Mouse (Mus musculus): ENCODE measurements around the gene Wdr48.

Wdr48 gene
- long read RNA-seq, experiment 1, transcript Wdr48-201 (19 exons, 3,845 nt), result major isoform, 14 of 37 reads
- long read RNA-seq, experiment 1, partial matches to known transcripts, result 16 of 37 reads
- long read RNA-seq, experiment 1, other reads (novel, unspliced or antisense), result 7 of 37 reads
- long read RNA-seq, experiment 2, transcript Wdr48-201 (19 exons, 3,845 nt), result major isoform, 7 of 39 reads
- long read RNA-seq, experiment 2, partial matches to known transcripts, result 21 of 39 reads
- long read RNA-seq, experiment 2, other reads (novel, unspliced or antisense), result 11 of 39 reads

DNA sequence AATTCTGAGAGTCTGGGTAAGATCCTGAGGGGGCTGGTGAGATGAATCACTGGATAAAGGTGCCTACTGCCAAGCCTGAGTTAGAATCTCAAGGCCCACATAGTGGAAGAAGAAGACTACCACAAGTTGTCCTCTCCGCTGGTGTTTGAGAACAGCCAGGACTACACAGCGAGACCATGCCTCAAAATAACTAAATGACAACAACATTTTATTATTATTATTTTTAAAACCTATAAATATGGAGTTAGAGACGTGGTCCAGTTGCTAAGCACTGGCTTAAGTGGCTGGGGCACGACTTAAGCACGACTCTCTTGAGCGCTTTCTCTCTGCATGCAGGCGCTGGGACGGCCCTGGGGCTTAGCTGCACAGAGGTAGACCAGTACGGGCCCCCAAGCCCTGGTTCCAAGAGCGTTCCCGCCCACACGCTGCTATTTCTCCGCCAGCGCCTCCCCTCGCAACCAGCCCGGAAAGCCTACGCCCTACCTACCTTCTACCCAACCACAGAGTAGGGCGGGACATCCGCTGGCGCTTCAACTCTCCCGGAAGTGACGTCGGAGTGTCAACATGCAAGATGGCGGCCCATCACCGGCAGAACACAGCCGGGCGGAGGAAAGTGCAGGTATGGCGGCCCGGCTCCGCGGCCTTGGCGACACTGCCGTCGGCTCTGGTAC, at the start of gene Wdr48:
Wdr48 (plus strand) TSS at position 540 of the 671 bp plus-strand sequence.
- intact Hi-C loops (cut with DNase I), result loop anchor here (10.0 kb wide), 2 partner anchors 250 to 430 kb away; no protein-coding TSS in a partner anchor

GRCm38 (mm10) chr9:119847187-119847586, 47.5 kb upstream of the Wdr48 start:
- intact Hi-C loops (cut with DNase I), result no loop called here

DNA sequence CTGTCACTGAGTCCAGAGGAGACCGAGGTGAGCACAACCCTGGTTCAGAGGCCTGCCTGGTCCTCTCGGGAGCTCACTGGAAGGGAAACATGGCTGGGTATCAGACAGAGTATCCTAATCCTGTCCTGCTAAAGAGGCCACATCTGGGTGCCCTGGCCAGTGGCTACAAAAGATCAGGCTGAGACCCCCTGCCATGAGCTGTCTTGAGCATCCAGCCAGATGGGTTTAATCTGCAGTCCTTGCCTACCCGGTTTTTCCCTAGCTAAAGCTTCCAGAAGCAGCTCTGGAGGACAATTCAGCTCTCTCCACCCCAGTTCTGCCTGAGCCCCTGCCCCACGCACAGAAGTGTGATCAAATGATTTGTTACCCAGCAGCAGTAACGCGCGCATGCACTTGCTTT, 46.0 kb upstream of the Wdr48 start:
- intact Hi-C loops (cut with DNase I), result no loop called here

GRCm38 (mm10) chr9:119849214-119849613, 45.5 kb upstream of the Wdr48 start:
- intact Hi-C loops (cut with DNase I), result no loop called here

DNA sequence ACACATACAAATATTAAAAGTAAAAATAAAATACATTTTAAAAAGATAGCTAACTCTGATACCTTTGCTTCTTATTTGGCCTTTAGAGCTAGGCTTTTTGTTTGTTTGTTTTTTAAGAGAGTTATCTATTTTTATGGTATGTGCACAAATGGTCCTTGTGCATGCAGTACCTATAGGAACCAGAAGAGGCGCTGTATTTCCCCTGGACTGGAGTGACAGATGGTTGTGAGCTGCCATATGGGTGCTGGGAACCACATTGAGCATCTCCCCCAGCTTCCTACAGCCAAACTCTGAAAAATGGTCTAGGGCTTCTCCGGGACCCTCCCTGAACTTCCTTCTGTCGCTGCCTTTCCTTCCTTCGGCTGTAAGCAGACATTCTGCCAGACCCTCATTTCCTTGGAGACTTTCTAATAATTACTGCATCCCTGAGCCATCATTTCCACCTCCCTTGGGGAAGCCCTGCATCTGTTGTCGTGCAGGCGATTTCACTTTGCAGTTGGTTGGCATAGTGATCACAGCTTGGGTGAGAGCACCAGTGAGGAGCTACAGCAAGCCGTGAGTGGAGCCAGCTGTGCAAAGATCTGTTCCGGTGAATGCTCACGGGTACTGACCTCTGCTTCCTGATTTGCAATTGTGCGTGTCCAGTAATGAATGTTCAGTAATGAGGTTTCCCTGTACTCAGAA, 42.2 kb upstream of the Wdr48 start:
- intact Hi-C loops (cut with DNase I), result no loop called here

GRCm38 (mm10) chr9:119853071-119853846, 41.4 kb upstream of the Wdr48 start:
- intact Hi-C loops (cut with DNase I), result no loop called here

DNA sequence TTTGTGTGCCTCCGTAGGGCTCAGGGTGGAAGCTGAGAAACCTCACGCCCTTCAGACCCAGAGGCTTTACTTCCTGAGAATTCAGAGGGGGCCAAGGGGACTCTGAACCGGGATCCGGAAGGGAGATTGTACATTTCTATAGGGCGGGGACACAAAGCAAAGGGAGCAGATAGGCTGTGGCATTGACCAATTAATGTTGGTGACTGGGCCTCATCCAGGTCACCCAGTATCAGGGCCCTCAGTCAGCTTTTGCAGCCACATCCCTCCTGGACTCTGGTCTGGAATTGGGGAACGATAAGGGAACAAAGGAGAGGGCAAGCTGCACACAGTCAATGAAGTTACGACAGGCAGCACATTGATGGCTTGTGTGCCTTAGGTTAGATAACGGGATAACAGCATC, 40.5 kb upstream of the Wdr48 start:
- intact Hi-C loops (cut with DNase I), result no loop called here

DNA sequence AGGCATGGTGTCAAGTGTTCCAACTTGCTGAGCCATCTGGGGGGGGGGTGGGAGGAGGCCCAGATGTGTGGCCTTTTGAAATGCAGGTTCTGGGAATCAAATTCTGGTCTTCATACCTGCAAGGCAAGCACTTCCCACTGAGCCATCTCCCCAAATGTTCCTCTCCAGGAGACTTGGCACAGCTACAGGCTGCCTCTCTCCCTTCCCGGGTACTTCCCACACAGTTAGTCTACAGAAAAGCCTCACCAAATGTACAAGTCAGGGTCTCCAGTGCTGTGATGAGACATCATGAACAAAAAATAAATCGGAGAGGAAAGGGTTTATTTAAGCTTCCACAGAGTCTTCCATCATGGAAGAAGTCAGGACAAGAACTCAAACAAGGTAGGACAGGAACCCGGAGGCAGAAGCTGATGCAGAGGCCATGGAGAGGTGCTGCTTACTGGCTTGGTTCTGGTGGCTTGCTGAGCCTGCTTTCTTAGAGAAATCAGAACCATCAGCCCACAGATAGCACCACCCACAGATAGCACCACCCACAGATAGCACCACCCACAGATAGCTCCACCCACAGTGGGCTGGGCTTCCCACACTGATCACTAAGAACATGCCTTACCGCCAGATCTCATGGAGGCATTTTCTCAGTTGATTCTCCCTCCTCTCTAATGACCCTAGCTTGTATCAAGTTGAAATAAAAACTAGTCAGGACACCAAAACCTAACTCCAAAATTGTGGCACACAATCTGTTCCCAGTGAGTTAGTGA, 7.4 kb upstream of the Wdr48 start:
- intact Hi-C loops (cut with DNase I), result no loop called here

DNA sequence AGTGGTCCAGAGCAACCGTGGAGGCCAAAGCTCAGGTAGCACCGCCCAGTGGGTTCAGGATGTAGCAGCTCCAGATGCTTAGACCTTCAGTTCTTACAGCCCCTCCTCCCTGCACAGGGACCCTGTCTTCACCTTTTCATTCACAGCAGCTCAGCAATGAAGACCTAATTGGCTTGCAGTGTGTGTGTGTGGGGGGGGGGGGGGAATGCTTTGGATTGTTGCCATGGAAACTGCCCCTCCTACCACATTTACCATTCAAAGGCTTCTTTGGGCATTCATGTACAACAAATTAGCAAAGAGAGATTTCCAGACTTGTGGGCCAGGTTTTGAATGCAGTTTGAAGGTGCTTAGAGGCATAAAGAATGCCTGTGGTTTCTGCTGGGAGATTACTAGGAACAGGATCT, 5.8 kb upstream of the Wdr48 start:
- intact Hi-C loops (cut with DNase I), result no loop called here

- intact Hi-C loops (cut with DNase I), result no loop called here
Observed at GRCm38 (mm10) chr9:119889446-119889845, 5.2 kb upstream of the Wdr48 start.

GRCm38 (mm10) chr9:119890692-119891091, 4.0 kb upstream of the Wdr48 start:
- intact Hi-C loops (cut with DNase I), result loop anchor here (10.0 kb wide), 2 partner anchors 246 to 426 kb away; no protein-coding TSS in a partner anchor

- intact Hi-C loops (cut with DNase I), result loop anchor here (10.0 kb wide), 2 partner anchors 249 to 429 kb away; no protein-coding TSS in a partner anchor
Observed at GRCm38 (mm10) chr9:119893881-119894280, 797 bp upstream of the Wdr48 start.

DNA sequence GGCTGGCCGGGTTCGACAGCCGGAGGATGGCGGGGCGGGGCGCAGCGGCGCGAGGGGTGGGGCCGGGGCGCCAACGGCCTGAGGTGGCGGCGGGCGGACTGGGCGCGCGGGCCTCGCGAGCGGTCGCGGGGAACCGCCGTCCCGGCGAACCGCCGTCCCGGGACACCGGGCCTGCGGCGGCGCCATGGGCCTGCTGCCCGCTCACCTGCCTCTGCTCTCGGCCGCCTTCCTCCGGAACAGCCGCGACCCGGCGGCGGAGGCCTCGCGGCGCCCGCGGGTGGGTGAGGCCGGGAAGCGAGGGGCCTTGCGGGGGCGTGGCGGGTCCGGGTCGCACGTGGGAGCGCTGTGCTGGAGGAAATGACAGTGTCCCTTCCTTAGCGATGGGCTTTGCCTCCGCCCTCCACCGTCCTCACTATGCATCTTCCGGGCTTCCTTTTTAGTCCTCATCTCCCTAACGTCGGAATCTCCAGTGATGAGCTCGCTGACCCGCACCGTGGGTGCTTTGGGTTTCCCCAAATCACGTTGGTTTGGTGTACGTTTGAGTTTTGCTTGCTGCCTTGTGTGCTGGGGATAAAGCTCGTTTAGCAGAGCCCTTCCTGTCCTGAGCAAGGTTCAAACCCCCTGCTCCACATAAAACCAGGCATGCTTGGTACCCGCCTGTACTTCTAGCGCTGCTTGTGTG, 503 bp downstream of the Wdr48 start:
- intact Hi-C loops (cut with DNase I), result loop anchor here (10.0 kb wide), 2 partner anchors 250 to 430 kb away; no protein-coding TSS in a partner anchor

GRCm38 (mm10) chr9:119899446-119899845, 4.8 kb downstream of the Wdr48 start:
- intact Hi-C loops (cut with DNase I), result loop anchor here (10.0 kb wide), 2 partner anchors 255 to 435 kb away; no protein-coding TSS in a partner anchor

- intact Hi-C loops (cut with DNase I), result no loop called here
Observed at GRCm38 (mm10) chr9:119902410-119903151, 7.9 kb downstream of the Wdr48 start.

- intact Hi-C loops (cut with DNase I), result no loop called here
Observed at GRCm38 (mm10) chr9:119908708-119909107, 14.0 kb downstream of the Wdr48 start.

DNA sequence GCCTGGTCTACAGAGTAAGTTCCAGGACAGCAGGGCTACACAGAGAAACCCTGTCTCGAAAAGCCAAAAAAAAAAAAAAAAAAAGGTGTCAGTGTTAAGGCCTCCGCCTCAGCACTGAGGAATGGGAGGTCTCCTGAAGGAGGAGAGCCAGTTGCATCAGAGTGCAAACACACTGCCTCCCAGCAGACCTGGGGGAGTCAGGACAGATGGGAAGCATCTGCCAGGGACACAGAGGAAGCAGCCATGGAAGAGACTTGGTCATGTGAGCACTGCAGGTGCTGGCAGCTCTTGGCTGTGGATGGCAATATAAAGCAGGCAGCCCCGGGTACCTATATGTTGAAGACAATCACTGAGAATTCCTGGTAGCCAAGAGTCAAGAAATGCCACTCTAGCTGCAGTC, 15.3 kb downstream of the Wdr48 start:
- intact Hi-C loops (cut with DNase I), result no loop called here

DNA sequence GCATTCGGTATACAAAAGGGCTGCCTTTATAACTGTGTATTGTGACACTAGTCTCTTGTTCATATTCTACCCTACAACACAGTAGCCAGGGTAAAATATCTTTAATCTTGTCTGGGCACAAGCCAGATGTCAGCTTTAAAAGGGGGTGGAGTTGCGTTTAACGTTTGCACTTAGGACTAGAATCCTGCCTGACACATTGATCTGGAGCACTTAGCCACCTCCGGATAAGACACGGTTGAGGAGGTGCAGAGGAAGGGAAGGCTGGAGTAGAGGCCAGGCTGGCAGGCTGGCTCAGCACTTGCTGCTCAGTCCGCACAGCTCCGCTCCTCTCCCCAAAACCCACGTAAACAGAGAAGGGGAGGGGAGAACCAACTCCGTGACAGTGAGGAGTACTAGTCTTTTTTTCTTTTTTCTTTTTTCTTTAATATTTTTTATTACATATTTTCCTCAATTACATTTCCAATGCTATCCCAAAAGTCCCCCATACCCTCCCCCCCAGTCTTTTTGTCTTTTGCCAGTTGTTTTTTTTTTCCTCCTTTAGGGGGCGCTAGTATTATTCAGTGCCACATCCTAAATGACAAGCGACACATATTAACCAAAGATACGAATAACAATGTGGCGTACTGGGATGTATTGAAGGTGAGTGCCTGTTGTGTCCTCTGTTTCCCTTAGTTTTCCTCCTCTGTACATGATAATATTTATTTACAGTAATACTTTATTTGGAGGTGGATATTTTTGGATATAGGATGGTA, 18.6 kb downstream of the Wdr48 start:
- intact Hi-C loops (cut with DNase I), result no loop called here
